Comparison of ENCODE assay signal across 27 mouse cellular contexts in genomic region chr12:51009644-51010043, GRCm38 (mm10).
"Had no signal": no experiment of that assay in that cellular context is flagged by ENCODE, and none has a peak within 500 bp of the region (broad histone marks: within the 10 kb centered on the region; RNA-seq: fewer than 3 reads in every experiment).

No protein-coding gene starts in this region.

- H3K4me1 ChIP-seq: embryonic facial prominence, embryonic 10.5 days; embryonic facial prominence, embryonic 12.5 days; embryonic facial prominence, embryonic 13.5 days; embryonic facial prominence, embryonic 15.5 days; heart, embryonic 10.5 days had no signal

- H3K4me3 ChIP-seq: embryonic facial prominence, embryonic 10.5 days; embryonic facial prominence, embryonic 12.5 days; embryonic facial prominence, embryonic 13.5 days; embryonic facial prominence, embryonic 15.5 days; erythroblast, embryonic 14.5 days; forebrain, embryonic 10.5 days; forebrain, embryonic 15.5 days; gastrocnemius, adult 2 months; heart, adult 2 months; heart, embryonic 10.5 days had no signal

- H3K9ac ChIP-seq: embryonic facial prominence, embryonic 12.5 days; embryonic facial prominence, embryonic 13.5 days; embryonic facial prominence, embryonic 15.5 days; forebrain, embryonic 15.5 days; forebrain, postnatal 0 days had no signal

- H3K4me2 ChIP-seq: embryonic facial prominence, embryonic 12.5 days; embryonic facial prominence, embryonic 13.5 days; embryonic facial prominence, embryonic 15.5 days; forebrain, embryonic 15.5 days had no signal

- ATAC-seq: forebrain, embryonic 15.5 days; forebrain, embryonic 16.5 days; forebrain, postnatal 0 days had no signal

- H3K9me3 ChIP-seq: embryonic facial prominence, embryonic 10.5 days; embryonic facial prominence, embryonic 12.5 days; embryonic facial prominence, embryonic 13.5 days; embryonic facial prominence, embryonic 15.5 days; forebrain, embryonic 15.5 days; heart, embryonic 10.5 days had no signal

- H3K27me3 ChIP-seq: embryonic facial prominence, embryonic 12.5 days; embryonic facial prominence, embryonic 13.5 days; embryonic facial prominence, embryonic 15.5 days; forebrain, embryonic 15.5 days had no signal

- H3K36me3 ChIP-seq: embryonic facial prominence, embryonic 10.5 days; embryonic facial prominence, embryonic 12.5 days; embryonic facial prominence, embryonic 13.5 days; embryonic facial prominence, embryonic 15.5 days; forebrain, embryonic 10.5 days; forebrain, embryonic 15.5 days; heart, embryonic 10.5 days had no signal

- DNase-seq: cerebellum, adult 2 months; cerebellum, adult 8-10 months; cerebellum, adult 9-10 months; cerebellum, adult 9-11 months; cerebellum, postnatal 10 days; cerebellum, postnatal 14 days; cerebellum, postnatal 25 days; cerebellum, postnatal 36 days; embryo, embryonic 11 days; forebrain, postnatal 0 days; gastrocnemius, adult 2 months; gastrocnemius, postnatal 10 days; gastrocnemius, postnatal 14 days; gastrocnemius, postnatal 25 days; gastrocnemius, postnatal 36 days; heart, adult 11 months; heart, adult 18-20 months; heart, adult 2 months had no signal

- H3K27ac ChIP-seq: embryonic facial prominence, embryonic 10.5 days; embryonic facial prominence, embryonic 12.5 days; embryonic facial prominence, embryonic 13.5 days; embryonic facial prominence, embryonic 15.5 days; forebrain, embryonic 10.5 days; forebrain, embryonic 15.5 days; gastrocnemius, adult 2 months; heart, adult 2 months; heart, embryonic 10.5 days had no signal
